Mouse (Mus musculus): ENCODE measurements around the gene Erp27. TPM values are rescaled to one million over a fixed set of nuclear protein-coding genes. Genes with fewer than 3 reads are reported as not detected.

The Erp27 gene
- total RNA-seq, 4 experiments from 2014 or later: not detected

DNA sequence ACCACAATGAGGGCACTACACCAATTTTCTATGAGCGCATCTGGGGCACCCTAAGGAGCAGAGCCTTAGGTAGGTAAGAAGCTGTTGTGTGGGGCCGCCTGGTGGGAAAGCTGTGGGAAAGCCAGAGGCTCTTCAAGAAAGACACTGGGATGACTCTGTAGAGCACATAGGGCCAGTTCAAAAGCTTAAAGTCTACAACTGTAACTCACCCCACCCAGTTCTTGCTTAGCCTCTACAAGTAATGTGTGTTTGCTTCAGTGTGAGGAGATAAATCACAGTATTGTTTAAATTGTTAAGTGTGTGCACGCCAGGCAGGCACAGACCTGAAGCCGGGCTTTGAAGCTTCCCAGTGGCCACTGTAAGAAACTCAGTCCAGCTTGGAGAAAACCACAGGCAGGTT is 55.8 kb downstream of the Erp27 start:
- DNase-seq (ENCODE audit: low spot score in 2 of 2): no peak

- DNase-seq (ENCODE audit: low spot score in 2 of 2): no peak
Observed at GRCm38 (mm10) chr6:136865360-136865759, 56.6 kb downstream of the Erp27 start.

DNA sequence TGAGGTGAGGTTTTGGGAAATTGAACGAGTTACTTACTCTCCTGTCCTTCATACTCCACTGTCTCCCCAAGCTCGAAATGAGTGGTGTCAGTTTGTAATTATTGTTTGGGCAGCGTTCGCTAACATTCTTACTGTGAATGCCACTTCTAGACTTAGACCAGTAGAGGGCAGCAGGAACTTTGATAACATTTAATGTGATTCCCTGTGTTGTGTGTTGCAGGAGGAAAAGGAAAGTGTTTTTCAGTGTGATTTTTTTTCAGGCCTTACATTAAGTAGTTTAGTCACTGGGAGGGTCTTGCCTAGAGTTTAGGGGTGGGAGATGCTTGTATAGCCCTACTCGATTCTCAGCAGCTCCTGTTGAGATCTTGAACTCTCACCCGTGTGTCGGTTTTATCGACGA is 61.0 kb downstream of the Erp27 start:
- no peak for DNase-seq (ENCODE audit: low spot score in 2 of 2)

DNA sequence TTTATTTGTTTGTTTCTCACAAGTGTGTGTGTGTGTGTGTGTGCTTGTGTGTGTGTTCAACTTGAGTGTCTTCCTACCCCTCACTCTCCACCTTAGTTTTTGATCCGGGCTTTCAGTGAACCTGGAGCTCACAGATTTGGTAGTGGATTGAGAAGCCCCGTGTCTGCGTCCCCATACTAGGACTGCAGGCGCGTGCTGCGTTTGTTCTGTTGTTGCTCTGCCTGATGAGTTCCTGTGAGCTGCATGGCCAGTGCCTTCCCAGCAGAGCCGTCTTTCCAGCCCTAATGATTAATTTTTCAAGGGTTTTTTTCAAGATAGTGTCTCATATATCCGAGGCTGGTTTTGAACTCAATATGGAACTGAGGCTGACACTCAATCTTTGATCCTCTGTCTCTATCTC is 63.6 kb downstream of the Erp27 start:
- no peak for DNase-seq (ENCODE audit: low spot score in 2 of 2)

DNA sequence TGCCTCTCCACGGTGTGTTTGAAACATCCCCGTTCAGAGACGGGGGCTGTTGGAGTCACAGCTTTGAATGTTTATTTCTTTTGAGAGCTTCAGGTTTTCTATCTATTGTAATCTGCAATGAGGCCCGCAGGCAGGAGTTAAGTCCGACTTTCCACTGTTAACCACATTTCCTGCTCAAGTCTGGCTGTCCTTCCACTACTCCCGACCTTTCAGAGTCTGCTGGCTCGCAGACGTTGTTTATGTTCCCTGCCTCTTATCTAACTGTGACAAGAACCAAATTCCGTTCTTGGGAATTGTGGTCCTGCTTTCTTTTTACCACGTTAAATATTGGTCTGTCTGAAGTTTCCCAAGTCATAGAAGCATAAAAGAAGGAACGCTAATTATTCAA is 64.1 kb downstream of the Erp27 start:
- no peak for DNase-seq (ENCODE audit: low spot score in 2 of 2)

Other genes starting within 250 kb of the Erp27 start
- gene Gucy2c, start 140.4 kb downstream of the Erp27 start, total RNA-seq (2022): not detected
- 1 to 10 TPM; 4.0 to 6.0 (median 4.1) TPM for gene Hist4h4, start 117.8 kb downstream of the Erp27 start, total RNA-seq (2022)
- 10 to 100 TPM; 11.4 to 17.2 (median 14.3) TPM for gene H2afj, start 113.9 kb downstream of the Erp27 start, total RNA-seq (2022)
- under 1 TPM in 2 of 4 experiments, not detected in 2; 0.07 to 0.08 TPM for gene BC049715, start 94.6 kb downstream of the Erp27 start, total RNA-seq (2022)
- gene Wbp11, start 93.9 kb downstream of the Erp27 start, total RNA-seq (2022): 10 to 100 TPM; 44.7 to 49.8 (median 45.5) TPM
- under 1 TPM in 3 of 4 experiments, not detected in 1; 0.18 to 0.64 (median 0.19) TPM for gene Smco3, start 86.7 kb downstream of the Erp27 start, total RNA-seq (2022)
- under 1 TPM in 1 of 4 experiments, not detected in 3; 0.12 TPM for gene Art4, start 64.4 kb downstream of the Erp27 start, total RNA-seq (2022)
- 10 to 100 TPM; 25.2 to 67.7 (median 42.4) TPM for gene Mgp, start 46.4 kb downstream of the Erp27 start, total RNA-seq (2022)
- gene Pde6h, start 1.7 kb upstream of the Erp27 start, total RNA-seq (2022): not detected
- 1 to 10 TPM; 3.9 to 9.6 (median 5.3) TPM for gene Arhgdib, start 19.7 kb upstream of the Erp27 start, total RNA-seq (2022)
- gene Rerg, start 248.3 kb upstream of the Erp27 start, total RNA-seq (2022): 1 to 10 TPM in 1 of 4 experiments, under 1 TPM in 3; 0.46 to 1.6 (median 0.76) TPM